Mouse (Mus musculus): ENCODE data around the gene Ube2a. TPM values are rescaled to one million over a fixed set of nuclear protein-coding genes. Genes with fewer than 3 reads are reported as not detected.

Ube2a gene
- polyA plus RNA-seq, 2 experiments, result 19.4 to 80.2 TPM

- ATAC-seq (ENCODE audit: insufficient read depth), result no peak
- TF ChIP-seq EP300 (IDR thresholded peaks at IDR 0.05; ENCODE audit: low read depth) (no peak), CTCF (IDR thresholded peaks at IDR 0.05; ENCODE audit: low read depth) (peak; percentile 25; the same call in 1 of the 2 replicates)
- Histone ChIP-seq H3K4me2 (ENCODE audit: low read depth) (no peak overlapping the region), H3K4me3 (ENCODE audit: insufficient read depth in 1 of 2, low read depth in 2 of 2, low read length in 2 of 2) (no peak overlapping the region), H3K9ac (replicated peaks) (no peak overlapping the region), H3K27me3 (ENCODE audit: control insufficient read depth, insufficient read depth, low read length) (no peaks in the 10 kb centered on the region), H3K36me3 (replicated peaks; ENCODE audit: control insufficient read depth, insufficient read depth, low read depth) (no peaks in the 10 kb centered on the region), H3K9me3 (ENCODE audit: control insufficient read depth, low read length) (no peaks in the 10 kb centered on the region), H3K27ac (no peak overlapping the region), H3K4me1 (replicated peaks; ENCODE audit: control insufficient read depth in 2 of 2, insufficient read depth in 2 of 2, low read length in 1 of 2) (no peaks in the 10 kb centered on the region)
- 40% methylated on average over 1 of the region's 1 CpGs for WGBS (ENCODE audit: insufficient replicate concordance)
- no peak for DNase-seq (ENCODE audit: low read depth in 3 of 3, low spot score in 3 of 3)
Measured at GRCm38 (mm10) chrX:36930574-36930973, 56.9 kb downstream of the Ube2a start.

Other genes with a start within 250 kb of the Ube2a start
- 0.37 and 0.54 TPM in 2 replicates for gene Akap17b, start 228.5 kb upstream of the Ube2a start, polyA plus RNA-seq (2012; rRNA removed)
- gene Akap17b, start 228.5 kb upstream of the Ube2a start, polyA plus RNA-seq (2014; fragmentation: Nextera tagmentation; extraction: Ambion mirVana), result 0.56 and 0.63 TPM in 2 replicates
- 0.49 and 0.76 TPM in 2 replicates for gene Slc25a43, start 130.2 kb upstream of the Ube2a start, polyA plus RNA-seq (2012; rRNA removed)
- gene Slc25a43, start 130.2 kb upstream of the Ube2a start, polyA plus RNA-seq (2014; fragmentation: Nextera tagmentation; extraction: Ambion mirVana), result 0.66 and 0.81 TPM in 2 replicates
- gene Slc25a5, start 78.2 kb upstream of the Ube2a start, polyA plus RNA-seq (2012; rRNA removed), result 291 and 352 TPM in 2 replicates
- 514 and 522 TPM in 2 replicates for gene Slc25a5, start 78.2 kb upstream of the Ube2a start, polyA plus RNA-seq (2014; fragmentation: Nextera tagmentation; extraction: Ambion mirVana)
- 5.2 and 6.2 TPM in 2 replicates for gene C330007P06Rik, start 211 bp downstream of the Ube2a start, polyA plus RNA-seq (2012; rRNA removed)
- 14.6 and 17.8 TPM in 2 replicates for gene C330007P06Rik, start 211 bp downstream of the Ube2a start, polyA plus RNA-seq (2014; fragmentation: Nextera tagmentation; extraction: Ambion mirVana)
- 1.3 and 2.7 TPM in 2 replicates for gene Nkrf, start 29.0 kb downstream of the Ube2a start, polyA plus RNA-seq (2012; rRNA removed)
- gene Nkrf, start 29.0 kb downstream of the Ube2a start, polyA plus RNA-seq (2014; fragmentation: Nextera tagmentation; extraction: Ambion mirVana), result 1.2 and 1.3 TPM in 2 replicates
- gene Sept6, start 117.9 kb downstream of the Ube2a start, polyA plus RNA-seq (2012; rRNA removed), result 2.1 and 3.0 TPM in 2 replicates
- 3.0 and 3.1 TPM in 2 replicates for gene Sept6, start 117.9 kb downstream of the Ube2a start, polyA plus RNA-seq (2014; fragmentation: Nextera tagmentation; extraction: Ambion mirVana)
- 0.02 TPM in 1 of 2 replicates, not detected in the other for gene Sowahd, start 174.9 kb downstream of the Ube2a start, polyA plus RNA-seq (2012; rRNA removed)
- gene Sowahd, start 174.9 kb downstream of the Ube2a start, polyA plus RNA-seq (2014; fragmentation: Nextera tagmentation; extraction: Ambion mirVana), result 0.11 TPM in 1 of 2 replicates, not detected in the other
- gene Rpl39, start 211.5 kb downstream of the Ube2a start, polyA plus RNA-seq (2012; rRNA removed), result 261 and 564 TPM in 2 replicates
- 545 and 615 TPM in 2 replicates for gene Rpl39, start 211.5 kb downstream of the Ube2a start, polyA plus RNA-seq (2014; fragmentation: Nextera tagmentation; extraction: Ambion mirVana)
- 6.4 and 13.4 TPM in 2 replicates for gene Upf3b, start 236.4 kb downstream of the Ube2a start, polyA plus RNA-seq (2012; rRNA removed)
- gene Upf3b, start 236.4 kb downstream of the Ube2a start, polyA plus RNA-seq (2014; fragmentation: Nextera tagmentation; extraction: Ambion mirVana), result 7.4 and 7.9 TPM in 2 replicates